Mouse (Mus musculus) T-helper 1 cell (primary cell): ENCODE results near the gene Rad51ap1.

Experiments
- in situ Hi-C: fragments of 300-600 bp; cut with MboI, MseI; formaldehyde crosslinking; loops from one replicate; pipeline ENCODE4 v1.15.1; 2025; ENCODE audit warnings: high pct_unique_total_duplicates

Rad51ap1 gene

DNA sequence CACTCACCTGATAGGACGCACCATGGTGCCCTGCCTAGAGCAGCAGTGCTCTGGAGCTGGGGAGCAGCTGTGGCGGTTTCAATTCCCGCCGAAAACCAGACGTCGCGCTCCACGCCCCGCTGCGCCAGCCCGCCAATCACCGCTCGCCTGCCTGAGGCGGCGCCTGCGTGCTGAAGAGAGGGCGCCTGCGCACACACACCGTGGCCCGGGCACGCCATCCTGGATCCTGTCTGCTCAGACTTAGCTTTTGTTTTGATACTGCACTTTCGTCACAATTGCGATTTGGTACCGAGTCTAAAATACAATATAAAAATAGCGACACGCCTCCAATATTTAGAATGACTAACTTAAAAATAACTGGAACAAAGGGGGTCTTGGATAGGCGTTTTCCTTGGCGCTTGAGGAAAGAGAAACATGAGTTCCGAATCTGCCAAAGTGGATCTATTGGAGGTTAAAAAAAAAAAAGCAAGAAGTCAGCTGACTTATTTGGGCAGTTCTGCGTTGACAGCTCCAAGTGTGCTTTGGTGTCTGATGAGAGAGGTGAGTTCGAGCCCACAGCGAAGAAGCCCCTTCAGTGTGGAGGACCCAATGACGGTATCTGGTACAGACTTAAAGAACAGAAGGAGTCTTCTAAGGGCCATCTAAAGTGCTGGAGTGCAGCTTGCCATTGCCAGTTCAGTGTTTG lies at the start of gene Rad51ap1, which contains the start of gene D6Wsu163e:
Gene Rad51ap1 (minus strand): TSS at position 101 of the 685 bp plus-strand sequence.
Gene D6Wsu163e (plus strand): TSS at position 476 of the 685 bp plus-strand sequence.
- in situ Hi-C loops = loop anchor here (10.0 kb wide), 1 partner anchor 435 kb away; no protein-coding TSS in a partner anchor

DNA sequence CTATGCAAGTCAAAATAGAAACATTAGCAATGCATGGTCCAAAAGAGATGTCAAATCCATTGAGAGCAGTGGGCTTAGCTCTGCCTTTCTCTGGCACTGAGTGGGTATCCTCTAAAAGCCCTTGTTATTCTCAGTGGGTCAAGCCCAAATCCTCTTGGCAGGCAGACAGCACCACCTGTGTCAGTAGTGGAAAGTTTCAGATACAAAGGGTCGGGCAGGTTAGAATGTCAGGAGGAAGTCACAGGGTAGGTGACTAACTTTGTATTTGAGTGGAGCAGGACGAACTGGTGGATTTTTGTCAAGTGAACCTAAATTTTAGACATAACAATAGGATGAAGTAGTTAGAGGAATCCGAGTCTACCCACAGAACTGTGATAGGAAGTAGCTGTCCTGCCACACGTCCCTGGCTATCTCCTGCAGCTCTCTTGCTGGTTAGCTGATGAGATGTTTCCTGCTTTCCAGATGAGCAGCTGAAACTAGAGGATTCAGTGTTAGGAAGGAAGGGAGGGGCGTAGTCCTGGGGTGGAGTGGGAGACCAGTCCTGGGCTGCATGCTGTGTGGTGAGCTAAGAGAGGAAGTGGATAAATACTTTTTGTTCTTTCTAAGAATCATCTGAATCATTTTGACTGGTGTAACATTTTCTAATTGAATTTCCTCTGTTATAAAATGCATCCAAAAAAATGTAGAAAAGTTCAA lies 42.3 kb upstream of the Rad51ap1 start:
- in situ Hi-C loops = no loop called here

DNA sequence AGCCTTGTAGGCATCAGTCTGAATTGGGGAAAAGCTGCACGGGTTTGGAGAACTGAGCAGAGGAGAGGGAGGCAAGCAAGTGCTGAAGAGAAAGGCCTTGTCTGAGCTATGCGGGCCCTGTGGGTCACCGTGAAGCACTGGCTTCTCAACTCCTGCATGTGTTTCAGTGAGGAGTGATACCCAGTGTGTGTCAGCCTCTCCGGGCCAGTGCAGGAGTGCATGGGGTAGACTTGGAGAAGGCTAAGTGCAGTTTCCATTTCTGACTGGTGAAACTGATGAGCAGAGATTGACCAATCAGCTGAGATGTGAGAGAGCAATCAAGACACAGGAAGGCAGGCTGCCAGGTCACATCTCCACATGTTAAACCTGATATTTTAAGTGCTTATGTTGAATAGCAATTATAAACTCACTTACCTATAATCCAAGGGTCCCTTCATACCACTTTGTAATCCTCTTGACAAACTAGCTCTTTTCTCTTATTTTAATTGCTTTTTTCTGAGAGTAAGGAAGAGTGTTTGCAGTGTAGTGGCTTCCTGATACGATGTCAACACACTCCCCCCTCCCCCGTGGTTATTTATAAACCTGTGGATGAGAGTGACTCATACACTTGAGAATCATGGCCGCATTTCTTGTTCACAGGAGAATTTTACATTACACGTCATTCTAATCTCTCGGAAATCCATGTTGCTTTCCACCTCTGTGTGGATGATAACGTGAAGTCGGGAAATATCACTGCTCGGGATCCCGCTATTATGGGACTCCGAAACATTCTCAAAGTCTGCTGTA lies 27.0 kb upstream of the Rad51ap1 start:
- in situ Hi-C loops = no loop called here

DNA sequence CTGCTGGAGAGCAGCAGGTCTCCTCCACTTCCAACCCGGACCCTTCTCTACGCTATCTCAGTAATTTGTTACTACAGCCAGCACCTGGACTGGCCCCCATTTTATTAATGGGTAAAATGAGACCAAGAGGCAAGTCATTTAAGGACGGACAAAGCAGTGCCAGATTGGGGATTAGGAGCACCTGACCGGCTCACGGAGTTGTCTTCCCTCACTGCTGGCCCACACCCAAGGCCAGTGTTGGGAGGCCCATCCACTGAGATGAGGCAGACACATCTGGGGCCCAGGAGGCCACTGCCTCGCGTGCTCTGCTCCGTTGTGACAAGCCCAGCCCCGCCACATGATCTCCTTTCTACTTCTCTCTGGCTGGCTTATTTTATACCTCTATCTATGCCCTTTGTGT lies 24.0 kb upstream of the Rad51ap1 start:
- in situ Hi-C loops = no loop called here

DNA sequence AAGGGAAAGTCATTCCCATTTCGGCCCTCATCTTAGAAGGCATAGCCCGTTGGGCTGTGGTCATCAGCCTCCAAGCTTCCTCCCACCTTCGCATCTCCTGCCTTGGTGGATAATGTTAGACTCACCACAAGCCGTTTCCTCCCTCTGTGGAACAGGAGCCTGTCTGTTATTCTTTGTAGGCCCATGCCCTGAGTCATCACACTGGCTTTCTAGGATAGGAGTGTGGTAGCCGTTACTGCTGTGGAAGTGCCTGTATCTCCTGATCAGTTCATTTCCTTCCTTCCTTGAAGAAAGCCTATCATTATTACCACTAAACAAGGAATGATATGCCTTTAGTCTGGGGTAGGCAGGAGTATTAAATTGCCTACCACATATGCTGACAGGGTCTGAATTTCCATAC lies 23.3 kb upstream of the Rad51ap1 start:
- in situ Hi-C loops = no loop called here

DNA sequence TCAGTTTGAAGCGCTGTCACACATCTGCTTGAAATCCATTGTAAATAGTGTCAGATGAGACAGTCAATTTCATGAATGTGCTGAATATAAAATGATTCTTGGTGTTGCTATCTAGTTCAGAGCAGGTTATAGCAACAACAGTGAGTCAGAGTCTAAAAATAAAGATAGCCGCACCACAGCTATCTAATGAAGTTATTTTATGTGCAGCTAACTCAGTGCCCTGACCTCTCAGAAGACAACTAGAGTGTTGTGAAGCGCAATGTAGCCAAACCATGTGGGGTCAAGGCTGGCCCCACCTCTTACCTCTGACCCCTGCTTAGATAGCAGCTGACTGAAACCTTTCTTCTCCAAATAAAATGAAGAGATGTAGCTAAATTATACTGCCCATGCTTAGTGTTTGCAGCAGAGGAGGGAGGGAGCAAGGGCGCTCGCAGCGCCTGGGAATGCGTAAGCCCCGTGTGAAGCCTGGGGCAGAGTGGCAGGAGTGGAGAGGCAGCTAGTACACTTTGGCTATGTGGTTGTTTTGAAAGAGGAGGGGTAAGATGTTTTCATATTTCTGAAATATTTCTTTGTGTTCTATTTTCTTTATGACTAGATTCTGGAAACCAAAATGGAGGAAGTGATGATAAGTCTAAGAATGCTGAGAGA lies 22.1 kb upstream of the Rad51ap1 start:
- in situ Hi-C loops = no loop called here

DNA sequence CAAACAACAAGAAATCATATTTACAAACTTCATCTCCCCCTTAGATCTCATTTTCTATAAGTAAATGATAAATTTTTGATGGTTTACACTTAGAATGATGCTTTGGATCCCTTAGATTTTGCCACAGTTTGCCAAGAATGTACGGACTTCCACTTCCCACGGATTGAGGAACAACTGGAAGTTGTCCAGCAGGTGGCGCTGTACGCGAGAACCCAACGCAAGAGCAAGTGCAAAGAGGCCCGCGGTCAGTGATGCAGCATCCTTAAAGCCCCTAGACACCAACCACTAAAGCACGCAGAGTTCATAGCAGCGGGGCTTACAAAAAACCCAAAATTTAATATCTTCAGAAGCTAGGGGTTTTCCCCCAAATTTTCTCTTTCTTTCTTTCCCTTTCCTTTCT lies 16.3 kb upstream of the Rad51ap1 start:
- in situ Hi-C loops = no loop called here

DNA sequence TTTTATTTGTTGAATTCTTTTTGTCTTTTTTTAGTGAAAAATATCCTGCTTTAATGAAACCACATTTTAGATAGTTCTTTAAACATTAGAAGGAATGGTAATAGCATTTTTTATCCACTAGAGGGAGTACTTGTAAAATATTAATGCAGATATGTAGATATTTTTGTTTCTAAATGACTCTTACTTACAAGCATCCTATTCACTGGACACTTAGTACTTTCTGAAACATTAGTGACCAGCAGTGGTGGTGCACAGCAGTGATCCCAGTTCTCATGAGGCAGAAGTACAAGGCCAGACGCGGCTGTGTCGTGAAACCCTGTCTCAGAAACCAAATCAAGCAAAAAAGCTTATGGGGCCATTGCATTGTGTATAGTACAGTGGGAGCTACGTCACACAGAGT lies 8.9 kb upstream of the Rad51ap1 start:
- in situ Hi-C loops = loop anchor here (10.0 kb wide), 1 partner anchor 426 kb away; no protein-coding TSS in a partner anchor

DNA sequence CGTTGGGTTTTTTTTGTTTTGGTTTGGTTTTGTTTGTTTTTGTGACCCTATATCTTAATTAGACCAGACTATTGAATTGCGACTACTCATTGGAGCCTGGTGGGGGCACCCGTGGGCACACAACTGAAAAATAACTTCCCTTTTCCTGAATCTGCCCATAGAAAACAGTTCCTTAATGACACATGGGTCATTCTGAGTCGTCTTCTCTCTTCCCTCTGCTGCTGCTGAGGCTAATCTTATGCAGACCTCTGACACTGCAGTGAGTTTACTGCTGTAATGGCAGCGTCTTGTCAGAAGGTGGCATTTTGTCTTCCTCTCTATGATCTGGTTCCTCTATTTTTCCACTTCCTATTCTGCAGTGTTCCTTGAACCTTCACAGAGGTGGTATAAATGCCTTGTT lies 1.1 kb upstream of the Rad51ap1 start:
- in situ Hi-C loops = loop anchor here (10.0 kb wide), 1 partner anchor 434 kb away; no protein-coding TSS in a partner anchor

DNA sequence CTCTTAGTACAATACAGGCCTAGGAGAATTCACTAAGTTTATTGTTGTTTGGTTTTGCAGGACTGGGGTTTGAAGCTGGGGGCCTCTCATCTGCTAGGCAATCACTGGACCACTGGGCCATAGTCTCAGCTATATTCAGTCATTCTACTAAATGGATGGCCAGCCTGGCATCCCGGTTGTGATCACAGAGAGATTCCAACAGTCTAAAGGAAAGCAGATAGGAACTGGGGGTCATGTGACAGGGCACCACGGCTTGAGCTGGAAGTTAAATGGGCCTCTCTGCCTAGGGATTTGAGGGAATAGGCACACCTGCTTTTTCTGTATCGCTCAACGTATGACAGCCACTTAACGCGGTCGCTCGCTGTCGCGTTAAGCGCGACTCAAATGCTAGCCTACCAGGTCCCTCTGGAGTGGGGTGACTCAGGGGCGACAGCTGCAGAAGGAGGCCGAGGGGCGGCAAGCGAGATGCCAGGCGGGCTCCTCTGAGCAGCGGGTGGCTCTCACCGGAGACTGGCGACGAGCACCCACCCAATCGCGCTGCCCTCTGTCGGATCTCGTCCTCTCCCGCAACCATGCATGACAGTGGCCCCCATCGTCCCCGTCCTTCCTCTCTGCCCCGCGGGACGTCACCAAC lies 417 bp downstream of the Rad51ap1 start:
- in situ Hi-C loops = no loop called here

DNA sequence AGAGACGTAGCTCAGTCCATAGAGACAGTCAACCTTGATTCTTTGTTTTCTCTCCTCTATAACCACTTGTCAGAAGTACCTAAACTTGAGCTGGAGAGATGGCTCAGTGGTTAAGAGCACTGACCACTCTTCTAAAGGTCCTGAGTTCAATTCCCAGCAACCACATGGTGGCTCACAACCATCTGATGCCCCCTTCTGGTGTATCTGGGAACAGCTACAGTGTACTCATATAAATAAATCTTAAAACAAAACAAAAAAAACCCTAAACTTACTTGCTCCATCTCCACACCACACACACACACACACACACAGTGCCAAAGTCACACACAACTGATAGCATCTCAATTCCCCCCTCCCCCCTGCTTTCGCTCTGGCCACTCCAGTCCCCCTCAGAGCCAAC lies 1.3 kb downstream of the Rad51ap1 start:
- in situ Hi-C loops = no loop called here

DNA sequence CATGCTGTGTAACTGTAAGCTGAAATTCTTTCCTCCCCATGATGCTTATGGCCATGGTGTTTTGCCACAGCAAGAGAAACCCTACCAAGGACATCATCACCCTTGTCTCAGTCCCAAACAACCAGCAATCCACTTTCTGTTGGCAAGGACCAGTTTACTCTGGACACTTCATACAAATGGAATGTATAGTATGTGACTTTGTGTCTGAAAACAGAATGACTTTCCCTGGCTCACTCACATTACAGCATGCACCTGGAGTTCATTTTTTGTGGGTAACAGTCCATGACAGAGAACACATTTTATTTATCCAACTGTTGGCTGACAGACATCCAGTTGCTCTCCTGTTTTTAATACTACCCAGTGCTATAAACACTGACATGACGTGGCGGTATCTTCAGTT lies 6.5 kb downstream of the Rad51ap1 start:
- in situ Hi-C loops = no loop called here

DNA sequence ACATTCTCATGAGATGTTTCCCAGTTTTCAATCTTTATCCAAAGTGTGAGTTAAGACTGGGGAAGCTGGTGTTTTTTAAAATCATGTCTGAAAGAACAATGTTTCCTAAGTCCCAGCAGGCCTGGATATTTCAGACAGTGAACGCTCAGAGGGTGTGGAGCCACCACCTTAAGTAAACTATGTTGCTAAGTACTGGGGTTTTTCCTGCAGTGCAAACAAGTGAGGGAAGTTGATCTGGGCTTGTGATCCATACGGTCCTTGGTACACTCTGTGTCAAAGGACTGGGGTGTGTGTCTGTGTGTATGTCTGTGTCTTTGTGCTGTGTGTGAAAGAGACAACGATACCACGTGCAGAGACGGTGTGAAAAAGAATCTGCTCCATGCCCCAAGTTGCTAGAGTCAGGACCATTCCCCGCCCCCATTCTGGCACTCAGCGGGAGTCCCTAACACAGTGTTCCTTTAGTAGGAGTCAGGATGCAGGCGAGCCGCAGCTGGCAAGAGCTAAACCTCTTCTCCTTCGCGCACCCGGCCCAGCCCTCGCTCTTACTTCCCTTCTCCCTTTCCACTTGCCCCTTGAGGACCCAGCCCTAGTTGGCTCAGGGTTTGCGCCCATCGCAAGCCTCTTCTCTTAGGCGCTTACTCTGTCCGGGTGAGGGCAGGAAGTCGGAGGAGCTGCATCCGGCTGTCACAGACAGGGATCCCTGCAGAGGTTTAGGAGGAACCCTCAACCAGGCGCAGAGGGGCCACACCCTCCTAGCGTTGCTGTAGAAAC lies 18.1 kb downstream of the Rad51ap1 start, which contains the start of gene Dyrk4:
Gene Dyrk4 (minus strand): TSS at position 729 of the 771 bp plus-strand sequence.
- in situ Hi-C loops = loop anchor here (10.0 kb wide), 1 partner anchor 1084 kb away; no protein-coding TSS in a partner anchor

DNA sequence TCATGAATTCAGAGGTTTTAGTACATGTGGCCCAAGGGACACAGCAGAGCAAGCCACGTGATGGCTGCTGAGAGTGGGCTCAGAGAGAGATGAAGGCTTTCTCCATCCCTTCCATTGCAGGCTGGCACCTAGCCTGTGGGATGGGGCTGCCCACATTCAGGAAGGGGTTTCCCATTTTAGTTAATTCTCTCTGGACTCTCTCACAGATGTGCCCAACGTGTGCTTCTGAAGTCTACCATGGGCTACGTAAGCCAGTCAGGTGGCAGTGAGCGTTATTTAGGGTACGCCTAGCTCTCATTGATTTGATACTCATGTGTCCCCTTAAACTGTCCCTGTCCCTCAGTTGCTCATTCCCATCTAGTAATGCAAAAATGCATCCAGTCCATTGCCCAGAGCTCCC lies 24.5 kb downstream of the Rad51ap1 start:
- in situ Hi-C loops = no loop called here

DNA sequence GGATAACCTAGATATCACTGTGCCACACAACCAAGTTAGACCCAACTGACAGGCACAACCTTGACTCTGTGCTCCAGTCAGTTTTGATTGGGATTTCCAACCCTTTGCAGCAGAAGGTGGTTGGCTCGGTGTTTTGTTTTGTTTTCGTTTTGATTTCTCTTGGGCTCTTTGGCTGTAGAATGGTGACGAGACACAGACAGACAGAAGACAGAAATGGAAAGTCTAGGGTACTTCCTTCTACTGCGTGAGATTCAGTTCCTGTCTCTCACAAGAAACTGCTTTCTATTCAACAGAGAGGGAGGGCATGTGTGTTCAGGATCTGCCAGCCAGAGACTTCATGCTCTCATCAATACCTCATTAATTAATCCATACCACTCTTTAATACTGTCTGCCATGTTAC lies 28.7 kb downstream of the Rad51ap1 start:
- in situ Hi-C loops = no loop called here

DNA sequence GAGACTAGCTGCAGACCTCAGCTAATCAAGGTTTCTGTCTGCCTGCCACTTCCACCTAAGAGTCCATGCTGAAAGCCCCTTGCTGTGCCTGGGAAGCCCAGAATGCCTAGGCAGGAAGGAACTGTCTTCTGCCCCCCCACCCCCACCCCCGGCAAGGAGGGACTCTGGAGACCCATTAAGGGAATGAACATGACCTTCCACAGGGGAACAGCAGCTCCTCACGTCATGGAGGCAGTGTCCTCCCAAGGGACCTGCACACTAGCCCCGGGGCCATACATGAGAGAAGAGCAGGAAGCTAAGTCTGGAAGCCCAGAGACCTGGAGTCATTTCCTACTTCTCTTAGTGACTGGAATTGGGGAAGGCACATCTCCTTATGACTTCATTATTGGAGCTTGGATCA lies 31.5 kb downstream of the Rad51ap1 start:
- in situ Hi-C loops = no loop called here

DNA sequence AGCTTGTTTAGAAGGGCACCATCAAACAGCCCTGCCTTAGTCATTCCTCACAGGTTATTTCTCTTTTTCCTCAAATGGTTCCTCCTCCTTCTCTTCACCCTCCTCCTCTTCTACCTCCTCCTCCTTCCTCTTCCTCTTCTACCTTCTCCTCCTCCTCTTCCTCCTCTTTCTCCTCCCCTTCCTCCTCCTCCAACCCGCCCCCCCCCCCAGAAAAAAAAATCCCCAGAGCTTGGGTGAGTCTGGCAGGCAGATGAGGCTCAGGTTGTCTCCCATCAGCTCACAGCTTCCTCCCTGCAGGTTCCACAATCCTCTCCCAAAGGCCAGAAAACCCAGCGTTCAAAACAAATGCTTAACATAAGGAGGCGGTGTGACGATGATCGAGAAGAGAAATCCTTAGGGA lies 32.0 kb downstream of the Rad51ap1 start:
- in situ Hi-C loops = no loop called here

DNA sequence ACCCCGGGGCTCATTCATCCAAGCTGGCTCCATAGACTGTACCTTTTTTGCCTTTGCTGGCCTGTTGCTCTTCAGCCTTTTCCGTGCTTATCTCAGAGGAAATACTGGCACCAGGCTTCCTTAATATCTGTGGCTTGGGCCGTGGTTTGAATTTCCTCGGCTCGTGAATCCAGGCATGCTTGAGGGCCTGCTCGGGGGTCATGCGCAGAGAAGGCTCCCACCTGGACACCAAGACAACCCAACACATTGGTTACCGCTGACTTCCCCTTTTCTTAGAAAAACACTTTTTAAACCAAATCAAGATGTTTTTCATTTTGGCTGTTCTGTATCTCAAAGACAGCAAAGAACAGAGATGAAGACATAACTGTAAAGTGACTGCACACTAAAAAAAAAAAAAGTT lies 62.3 kb downstream of the Rad51ap1 start:
- in situ Hi-C loops = no loop called here
